Mouse (Mus musculus) heart, embryonic 15.5 days (tissue): Measurements from ENCODE around the gene Sik2. TPM values are rescaled to one million over a fixed set of nuclear protein-coding genes. Genes with fewer than 3 reads are reported as not detected.
A peak's percentile ranks its signal among the peaks of the same experiment; 100 is the strongest.

Source experiments
- ATAC-seq: fragments of 200-750 bp; cut with Nextera tagmentation; replicated peaks from 2 replicates; pipeline ENCODE4 v1.8.0; 2017; ENCODE audit warnings: low read depth, moderate TSS enrichment; ENCODE audit not compliant: insufficient number of reproducible peaks, insufficient read depth, low FRiP score
- H3K27ac ChIP-seq: fragments of 300-500 bp; sonication (generic); 2 replicates; pipeline ENCODE4 v1.5.1; 2015; ENCODE audit warnings: mild to moderate bottlenecking, inconsistent platforms
- H3K27me3 ChIP-seq: fragments of 300-500 bp; sonication (generic); 2 replicates; pipeline ENCODE4 v1.6.1; 2015; ENCODE audit warnings: inconsistent platforms
- H3K36me3 ChIP-seq: fragments of 300-500 bp; sonication (generic); 2 replicates; pipeline ENCODE4 v1.6.1; 2015; ENCODE audit warnings: mild to moderate bottlenecking, inconsistent platforms
- H3K4me1 ChIP-seq: fragments of 300-500 bp; sonication (generic); replicated peaks from 2 replicates; pipeline ENCODE4 v1.6.1; 2015; ENCODE audit warnings: inconsistent platforms
- H3K4me2 ChIP-seq: fragments of 300-500 bp; sonication (generic); 2 replicates; pipeline ENCODE4 v1.6.1; 2015; ENCODE audit warnings: inconsistent platforms, mild to moderate bottlenecking, moderate library complexity
- H3K4me3 ChIP-seq: fragments of 300-500 bp; sonication (generic); 2 replicates; pipeline ENCODE4 v1.5.1; 2015; ENCODE audit warnings: mild to moderate bottlenecking, inconsistent platforms
- H3K9ac ChIP-seq: fragments of 300-500 bp; sonication (generic); 2 replicates; pipeline ENCODE4 v1.6.1; 2015; ENCODE audit warnings: mild to moderate bottlenecking, inconsistent platforms
- H3K9me3 ChIP-seq: fragments of 300-500 bp; sonication (generic); replicated peaks from 2 replicates; pipeline ENCODE4 v1.6.1; 2016; ENCODE audit warnings: inconsistent platforms
- WGBS: fragments of 180-500 bp; shearing (Covaris S2); methylation state at CpG from one replicate; pipeline ENCODE4 v1.1.7; 2015; ENCODE audit warnings: mixed read lengths; 5-methylcytosine and 5-hydroxymethylcytosine counted together
- polyA plus RNA-seq: library from polyadenylated mRNA; unstranded; fragments of >200 nt; fragmentation: Nextera tagmentation; extraction: Ambion mirVana; gene quantifications from 2 replicates; pipeline ENCODE4 v1.2.1, GENCODE M21; 2015

The Sik2 gene
- polyA plus RNA-seq, 1 experiment from 2014 or later: 13.7 TPM

DNA sequence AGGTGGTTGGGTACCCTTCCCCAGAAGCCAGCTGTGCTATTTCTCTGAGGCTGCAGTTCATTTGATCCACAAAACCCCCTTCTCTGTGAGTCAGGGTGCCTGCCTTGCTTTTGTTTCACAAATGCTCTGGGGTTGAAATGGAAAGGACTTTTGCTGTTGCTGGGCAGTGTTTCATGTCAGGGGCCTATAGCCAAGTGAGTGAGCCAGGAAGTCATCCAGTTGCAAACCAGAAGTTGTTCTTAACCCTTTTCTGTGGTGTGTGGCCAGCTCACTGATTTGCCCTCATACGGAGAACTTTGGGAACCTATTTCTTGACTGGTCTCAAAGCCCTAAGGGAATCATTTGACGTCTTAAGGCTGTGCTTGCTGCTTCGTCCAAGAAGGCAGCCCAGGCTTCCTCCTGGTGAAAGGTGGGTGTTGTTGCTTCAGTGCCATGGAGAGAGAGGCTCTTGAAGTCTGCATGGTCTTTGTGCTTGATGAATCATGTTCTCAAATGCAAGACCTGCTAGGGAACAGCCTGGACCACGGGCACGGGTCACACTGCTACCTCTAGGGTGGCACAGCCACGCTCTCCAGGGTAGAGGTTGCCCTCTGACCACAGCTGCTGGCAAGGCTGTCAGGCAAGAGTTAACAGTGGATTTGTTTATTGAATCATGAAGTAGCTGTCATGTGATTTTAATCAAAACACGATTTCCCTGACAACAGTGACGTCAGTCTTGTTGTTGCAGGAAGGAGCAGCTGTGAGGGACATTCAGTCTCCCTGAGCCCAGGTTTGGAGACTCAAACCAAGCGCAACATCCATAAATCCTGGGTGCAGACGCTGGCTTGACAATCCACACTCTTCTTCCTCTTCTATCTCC lies 123.9 kb downstream of the Sik2 start:
- WGBS: 67% methylated on average over 10 of the region's 10 CpGs
- no peak for ATAC-seq
- H3K9ac ChIP-seq: no peak overlapping the region
- no peaks in the 10 kb centered on the region for H3K9me3 ChIP-seq
- H3K27ac ChIP-seq: peak overlapping the region; percentile 20
- H3K4me2 ChIP-seq: no peak overlapping the region
- peaks cover 37% of the 10 kb centered on the region for H3K4me1 ChIP-seq
- H3K27me3 ChIP-seq: no peaks in the 10 kb centered on the region
- no peak overlapping the region for H3K4me3 ChIP-seq
- H3K36me3 ChIP-seq: peaks cover 10% of the 10 kb centered on the region

DNA sequence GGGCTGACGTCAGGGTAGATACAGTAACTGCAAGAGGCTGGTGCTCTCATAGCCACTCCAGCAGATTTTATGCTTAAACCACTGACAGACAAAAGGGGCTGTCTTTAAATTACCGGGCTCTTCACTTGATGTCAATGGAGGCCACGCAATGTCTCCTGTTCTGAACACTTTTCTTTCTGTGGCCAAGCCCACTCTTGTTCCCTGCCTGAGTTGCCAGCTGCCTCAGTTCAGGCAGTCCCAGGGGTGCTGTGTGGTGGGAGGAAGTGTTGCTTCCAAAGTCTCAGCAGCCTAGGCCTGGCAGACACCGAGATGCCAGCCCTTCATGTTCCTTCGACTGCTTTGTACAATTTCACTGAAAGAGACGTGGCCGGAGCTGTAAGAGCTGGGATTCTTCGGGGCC lies 124.8 kb downstream of the Sik2 start:
- peaks cover 33% of the 10 kb centered on the region for H3K4me1 ChIP-seq
- H3K27me3 ChIP-seq: no peaks in the 10 kb centered on the region
- H3K36me3 ChIP-seq: peaks cover 19% of the 10 kb centered on the region
- WGBS: 73% methylated on average over 8 of the region's 8 CpGs
- peak overlapping the region; percentile 20; the same call in 1 of the 2 replicates for H3K27ac ChIP-seq
- no peak for ATAC-seq
- no peak overlapping the region for H3K4me3 ChIP-seq
- H3K4me2 ChIP-seq: no peak overlapping the region
- H3K9me3 ChIP-seq: no peaks in the 10 kb centered on the region
- H3K9ac ChIP-seq: no peak overlapping the region

DNA sequence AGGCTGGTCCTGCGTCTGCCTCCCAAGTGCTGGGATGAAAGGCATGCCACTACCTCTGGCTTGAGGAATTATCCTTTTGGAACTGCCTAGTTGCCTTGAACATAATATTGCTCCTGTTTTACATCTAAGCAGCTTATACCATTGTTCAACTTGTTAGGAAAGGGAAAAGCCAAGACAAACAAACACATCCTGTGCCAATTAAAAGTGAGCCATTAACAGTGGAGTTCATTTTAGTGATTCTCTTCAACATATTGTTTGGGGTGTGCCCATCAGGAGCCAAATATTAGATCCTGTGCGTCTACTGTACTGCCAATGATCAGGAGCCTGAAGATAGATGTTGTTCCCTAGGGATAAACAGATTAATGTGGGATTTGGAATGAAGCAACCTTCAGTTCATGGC lies 126.7 kb downstream of the Sik2 start:
- Histone ChIP-seq H3K4me1 (peaks cover 15% of the 10 kb centered on the region), H3K27ac (no peak overlapping the region), H3K27me3 (no peaks in the 10 kb centered on the region), H3K9ac (no peak overlapping the region), H3K36me3 (peaks cover 32% of the 10 kb centered on the region), H3K4me2 (no peak overlapping the region), H3K4me3 (no peak overlapping the region), H3K9me3 (no peaks in the 10 kb centered on the region)
- ATAC-seq: no peak
- 75% methylated on average over 2 of the region's 2 CpGs for WGBS

DNA sequence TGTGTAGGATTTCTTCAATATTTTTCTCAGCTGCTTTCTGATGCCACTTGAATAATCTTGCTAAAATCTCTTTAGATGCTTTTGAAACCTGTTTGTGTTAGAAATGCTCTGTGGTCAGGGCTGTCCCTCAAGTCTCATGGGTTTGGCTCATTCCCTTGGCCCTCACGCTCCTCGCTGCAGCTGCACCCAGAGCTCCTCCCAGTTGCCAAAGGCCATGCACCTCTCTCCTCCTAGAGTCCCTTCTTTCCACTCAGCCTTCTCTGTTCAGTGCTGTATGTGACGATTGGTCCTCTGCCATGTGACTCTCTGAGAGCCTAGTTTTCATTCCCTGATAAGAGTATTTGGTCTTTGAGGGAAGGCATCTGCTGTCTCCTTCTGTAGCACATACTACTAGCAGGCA lies 131.4 kb downstream of the Sik2 start:
- no peak overlapping the region for H3K4me3 ChIP-seq
- H3K27ac ChIP-seq: no peak overlapping the region
- H3K36me3 ChIP-seq: peaks cover 49% of the 10 kb centered on the region
- H3K27me3 ChIP-seq: no peaks in the 10 kb centered on the region
- no peak overlapping the region for H3K4me2 ChIP-seq
- 52% methylated on average over 3 of the region's 3 CpGs for WGBS
- no peak for ATAC-seq
- no peaks in the 10 kb centered on the region for H3K4me1 ChIP-seq
- H3K9me3 ChIP-seq: no peaks in the 10 kb centered on the region
- H3K9ac ChIP-seq: no peak overlapping the region

DNA sequence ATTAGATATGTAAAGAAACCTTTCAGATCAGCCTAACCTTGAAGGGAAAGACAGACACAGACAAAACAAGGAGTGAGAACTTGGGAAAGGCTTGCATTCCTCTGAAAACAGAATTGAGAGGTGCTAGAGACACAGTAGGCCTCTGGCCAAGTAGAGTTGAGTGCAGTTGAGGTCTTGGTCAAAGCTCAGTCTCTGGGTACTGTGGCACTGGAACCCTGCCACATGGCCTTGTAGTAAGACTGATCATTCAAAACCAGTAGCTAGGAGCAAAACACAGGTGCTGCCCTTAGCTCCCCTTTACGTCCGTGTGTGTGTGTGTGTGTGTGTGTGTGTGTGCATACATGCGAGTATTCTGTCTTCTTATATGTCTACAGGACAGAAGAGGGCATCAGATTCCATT lies 132.6 kb downstream of the Sik2 start:
- Histone ChIP-seq H3K9me3 (no peaks in the 10 kb centered on the region), H3K4me3 (no peak overlapping the region), H3K27ac (no peak overlapping the region), H3K4me1 (no peaks in the 10 kb centered on the region), H3K36me3 (peaks cover 51% of the 10 kb centered on the region), H3K4me2 (no peak overlapping the region), H3K27me3 (no peaks in the 10 kb centered on the region), H3K9ac (no peak overlapping the region)
- 92% methylated on average over 3 of the region's 3 CpGs for WGBS
- no peak for ATAC-seq

DNA sequence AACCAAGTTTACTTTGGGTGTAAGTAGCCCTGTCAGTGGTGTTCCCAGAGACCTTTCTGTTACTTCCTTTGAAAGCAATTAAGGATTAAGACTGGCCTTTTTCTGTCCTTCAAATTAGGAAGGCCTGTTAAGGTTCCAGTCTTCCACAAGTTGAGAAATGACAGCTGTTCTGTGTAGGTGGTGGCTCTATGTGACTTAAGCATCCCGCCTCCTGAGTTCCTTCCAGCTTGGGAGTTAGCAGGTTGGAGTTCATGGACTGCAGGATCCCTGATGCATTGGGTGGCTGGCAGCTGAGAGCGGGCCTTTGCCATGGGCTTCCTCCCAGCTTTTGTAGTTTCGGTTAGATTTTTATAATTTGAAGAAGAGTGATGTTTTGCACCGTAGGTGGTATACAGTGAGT lies 133.4 kb downstream of the Sik2 start:
- no peak overlapping the region for H3K27ac ChIP-seq
- WGBS: 95% methylated on average over 4 of the region's 4 CpGs
- H3K9me3 ChIP-seq: no peaks in the 10 kb centered on the region
- no peaks in the 10 kb centered on the region for H3K27me3 ChIP-seq
- no peak overlapping the region for H3K4me3 ChIP-seq
- ATAC-seq: no peak
- no peaks in the 10 kb centered on the region for H3K4me1 ChIP-seq
- peaks cover 51% of the 10 kb centered on the region for H3K36me3 ChIP-seq
- H3K4me2 ChIP-seq: no peak overlapping the region
- H3K9ac ChIP-seq: no peak overlapping the region

DNA sequence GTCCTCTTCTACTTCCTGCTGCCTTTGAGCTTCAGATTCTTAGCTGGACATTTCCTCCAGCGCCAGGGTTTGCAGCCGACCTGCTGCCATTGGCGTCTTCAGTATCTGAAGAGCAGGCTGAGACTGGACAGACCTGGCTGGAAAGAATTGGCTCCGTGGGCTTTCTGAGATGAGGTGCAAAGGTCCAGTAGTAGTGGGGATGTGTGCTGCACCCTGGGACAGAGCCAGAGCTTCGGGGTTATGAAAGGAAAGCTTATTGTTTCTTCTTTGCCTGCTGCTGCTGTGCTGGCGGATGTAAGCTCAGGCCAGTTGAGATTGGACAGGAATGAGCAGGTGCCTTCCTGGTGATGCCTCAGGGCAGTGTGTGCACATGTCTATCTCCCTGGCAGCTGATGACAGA lies 134.8 kb downstream of the Sik2 start:
- no peaks in the 10 kb centered on the region for H3K27me3 ChIP-seq
- H3K9me3 ChIP-seq: no peaks in the 10 kb centered on the region
- no peak for ATAC-seq
- no peak overlapping the region for H3K4me3 ChIP-seq
- WGBS: 77% methylated on average over 6 of the region's 6 CpGs
- no peak overlapping the region for H3K4me2 ChIP-seq
- H3K9ac ChIP-seq: no peak overlapping the region
- no peaks in the 10 kb centered on the region for H3K4me1 ChIP-seq
- no peak overlapping the region for H3K27ac ChIP-seq
- H3K36me3 ChIP-seq: peaks cover 48% of the 10 kb centered on the region

DNA sequence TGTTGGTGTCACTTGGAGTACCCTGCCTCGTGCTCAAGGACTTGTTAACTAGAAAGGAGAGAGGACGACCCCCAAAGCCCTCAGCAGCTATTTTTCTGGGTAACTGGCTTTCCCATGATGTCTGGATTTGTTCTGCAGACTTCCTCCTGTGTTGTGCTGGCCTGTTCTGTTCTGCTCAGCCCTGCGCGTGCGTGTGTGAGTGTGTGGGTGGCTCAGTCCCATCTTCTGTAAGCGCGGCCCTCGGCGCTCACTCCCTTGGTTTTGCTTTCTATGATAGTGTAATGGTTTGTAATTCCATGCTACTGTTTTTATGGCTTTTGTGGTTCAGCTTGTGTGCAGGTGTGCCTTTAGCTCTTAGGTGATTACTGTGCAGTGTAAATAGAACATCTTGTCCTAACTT lies 135.7 kb downstream of the Sik2 start:
- Histone ChIP-seq H3K36me3 (peaks cover 47% of the 10 kb centered on the region), H3K4me1 (no peaks in the 10 kb centered on the region), H3K4me3 (no peak overlapping the region), H3K27ac (no peak overlapping the region), H3K27me3 (no peaks in the 10 kb centered on the region), H3K9me3 (no peaks in the 10 kb centered on the region), H3K9ac (no peak overlapping the region), H3K4me2 (no peak overlapping the region)
- WGBS: 87% methylated on average over 9 of the region's 9 CpGs
- ATAC-seq: no peak

DNA sequence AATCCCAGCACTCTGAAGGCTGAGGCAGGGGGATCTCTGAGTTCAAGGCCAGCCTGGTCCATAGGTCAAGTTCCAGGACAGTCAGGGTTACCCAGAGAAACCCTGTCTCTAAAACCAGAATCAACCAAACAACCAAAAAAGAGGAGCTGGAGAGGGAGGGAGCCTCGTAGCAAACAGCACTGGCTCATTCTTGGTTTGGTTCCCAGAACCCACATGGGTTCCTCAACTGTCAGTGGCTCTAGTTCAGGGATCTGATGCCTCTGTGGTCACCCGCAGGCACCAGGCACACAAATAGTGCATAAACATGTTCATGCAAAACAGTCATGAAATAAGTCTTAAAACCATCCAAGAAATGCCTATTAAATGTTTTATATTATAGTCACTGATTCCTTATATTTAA lies 140.7 kb downstream of the Sik2 start:
- H3K9me3 ChIP-seq: no peaks in the 10 kb centered on the region
- 88% methylated on average over 2 of the region's 2 CpGs for WGBS
- H3K36me3 ChIP-seq: peaks cover 52% of the 10 kb centered on the region
- no peaks in the 10 kb centered on the region for H3K27me3 ChIP-seq
- no peak overlapping the region for H3K4me3 ChIP-seq
- H3K4me2 ChIP-seq: no peak overlapping the region
- ATAC-seq: no peak
- H3K4me1 ChIP-seq: peaks cover 25% of the 10 kb centered on the region
- no peak overlapping the region for H3K27ac ChIP-seq
- no peak overlapping the region for H3K9ac ChIP-seq

DNA sequence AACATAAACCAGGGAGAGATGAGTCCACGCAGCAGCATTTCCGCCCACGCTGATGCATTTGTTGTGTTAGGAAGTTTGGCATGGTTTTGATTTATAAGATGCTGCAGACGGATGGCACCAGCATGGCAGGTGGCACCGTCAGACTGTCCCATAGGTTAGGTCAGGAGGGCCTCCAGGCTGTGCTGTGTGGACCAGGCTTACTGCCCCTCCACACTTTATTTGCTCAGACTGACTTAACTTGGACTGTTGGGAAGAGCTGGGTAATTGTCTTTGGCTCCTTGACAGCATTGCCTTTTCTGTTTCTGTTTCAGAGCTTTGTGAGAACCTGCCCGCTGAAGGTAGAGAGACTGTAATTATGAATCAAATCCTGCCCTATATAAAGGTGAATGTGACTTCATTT lies 141.9 kb downstream of the Sik2 start:
- Histone ChIP-seq H3K9me3 (no peaks in the 10 kb centered on the region), H3K4me3 (no peak overlapping the region), H3K4me1 (peaks cover 25% of the 10 kb centered on the region), H3K27me3 (no peaks in the 10 kb centered on the region), H3K27ac (no peak overlapping the region), H3K9ac (no peak overlapping the region), H3K4me2 (no peak overlapping the region), H3K36me3 (peaks cover 57% of the 10 kb centered on the region)
- 92% methylated on average over 6 of the region's 6 CpGs for WGBS
- ATAC-seq: no peak

DNA sequence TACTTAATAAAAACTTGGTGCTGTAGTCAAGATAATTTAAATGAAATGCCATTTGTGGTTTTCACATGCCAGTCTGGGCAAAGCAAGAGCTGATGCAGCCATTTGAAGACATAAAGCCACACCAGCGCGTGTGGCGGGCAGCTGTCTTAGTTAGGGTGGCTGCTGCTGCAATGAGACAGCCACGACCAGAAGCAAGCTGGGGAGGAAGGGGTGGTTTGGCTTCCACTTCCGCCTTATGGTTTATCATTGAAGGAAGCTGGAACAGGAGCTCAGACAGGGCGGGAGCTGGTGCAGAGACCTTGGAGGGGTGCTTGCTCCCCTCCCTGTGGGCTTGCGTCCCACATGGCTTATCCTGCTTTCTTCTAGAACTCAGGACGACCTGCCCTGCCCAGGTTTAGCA lies 143.1 kb downstream of the Sik2 start:
- H3K36me3 ChIP-seq: peaks cover 67% of the 10 kb centered on the region
- no peaks in the 10 kb centered on the region for H3K9me3 ChIP-seq
- no peak for ATAC-seq
- H3K9ac ChIP-seq: no peak overlapping the region
- peaks cover 25% of the 10 kb centered on the region for H3K4me1 ChIP-seq
- 68% methylated on average over 8 of the region's 8 CpGs for WGBS
- H3K27ac ChIP-seq: peak overlapping the region; percentile 88
- no peaks in the 10 kb centered on the region for H3K27me3 ChIP-seq
- H3K4me2 ChIP-seq: no peak overlapping the region
- H3K4me3 ChIP-seq: no peak overlapping the region

DNA sequence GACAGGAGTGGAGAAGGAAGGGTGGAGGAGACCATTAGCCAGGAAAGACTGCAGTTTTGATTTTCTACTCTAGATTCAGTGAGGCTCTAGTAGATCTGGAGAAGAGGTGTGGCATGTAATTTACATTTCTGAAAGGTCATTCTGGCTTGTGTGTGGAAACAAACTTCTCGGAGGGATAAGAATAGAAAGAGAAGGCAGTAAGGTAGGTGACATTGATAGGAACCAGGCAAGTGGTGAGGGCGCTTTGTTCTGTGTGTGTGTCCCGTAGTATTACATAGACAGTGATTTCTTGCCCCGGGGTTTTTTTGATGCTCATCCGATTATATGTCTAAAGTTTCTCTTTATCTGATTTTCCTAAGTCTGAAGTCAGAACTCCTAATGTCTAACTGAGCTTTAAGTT lies 144.0 kb downstream of the Sik2 start:
- Histone ChIP-seq H3K36me3 (peaks cover 67% of the 10 kb centered on the region), H3K27ac (peak overlapping the region; percentile 88)
- WGBS: 39% methylated on average over 5 of the region's 5 CpGs

More for the DNA sequence above, 144.0 kb downstream of the Sik2 start:
- Histone ChIP-seq H3K4me2 (peak overlapping the region; percentile 40), H3K4me3 (no peak overlapping the region), H3K9me3 (no peaks in the 10 kb centered on the region), H3K4me1 (peaks cover 25% of the 10 kb centered on the region), H3K9ac (no peak overlapping the region), H3K27me3 (no peaks in the 10 kb centered on the region)
- peak; percentile 47; the same call in 1 of the 2 replicates for ATAC-seq
